Mouse (Mus musculus) layer of hippocampus, adult 2 months (tissue): ENCODE measurements at regions not wholly inside any gene's neighbourhood (a gene's known extent, or its start where the extent isn't known, plus 50 kb on each side); places are given as distances from the start of the nearest gene placed in this dataset.

Experiments used
- DNase-seq, 2 experiments: peaks; one replicate each; pipeline ENCODE4 v3.0.0; 2022; ENCODE audit warnings: low spot score in 2 of 2
- H3K27ac ChIP-seq: fragments of 200-600 bp; 2 replicates; pipeline ENCODE4 v1.8.1; 2022
- H3K4me3 ChIP-seq: fragments of 200-600 bp; 2 replicates; pipeline ENCODE4 v1.8.1; 2022; ENCODE audit warnings: mild to moderate bottlenecking
- CTCF ChIP-seq: fragments of 200-600 bp; conservative IDR thresholded peaks from 2 replicates; pipeline ENCODE4 v1.8.1; 2022; ENCODE audit warnings: antibody characterized with exemption, mild to moderate bottlenecking, moderate library complexity

- no peak for DNase-seq
- Histone ChIP-seq H3K4me3 (no peak overlapping the region), H3K27ac (no peak overlapping the region)
- TF ChIP-seq CTCF: no peak
Measured at GRCm38 (mm10) chr4:11877945-11878344, 103.1 kb downstream of the Gm10604 start.

GRCm38 (mm10) chr4:11876009-11876408 is 105.1 kb downstream of the Gm10604 start:
- Histone ChIP-seq H3K4me3 (no peak overlapping the region), H3K27ac (no peak overlapping the region)
- no peak for DNase-seq
- no peak for TF ChIP-seq CTCF

GRCm38 (mm10) chr4:11874586-11875264 is 106.3 kb downstream of the Gm10604 start:
- Histone ChIP-seq H3K4me3 (no peak overlapping the region), H3K27ac (no peak overlapping the region)
- no peak for TF ChIP-seq CTCF
- DNase-seq: no peak

GRCm38 (mm10) chr4:11872036-11872435 is 109.0 kb downstream of the Gm10604 start:
- DNase-seq: no peak
- Histone ChIP-seq H3K4me3 (no peak overlapping the region), H3K27ac (no peak overlapping the region)
- no peak for TF ChIP-seq CTCF

- Histone ChIP-seq H3K27ac (no peak overlapping the region), H3K4me3 (no peak overlapping the region)
- no peak for DNase-seq
- TF ChIP-seq CTCF: no peak
Measured at GRCm38 (mm10) chr4:11869721-11870120, 111.3 kb downstream of the Gm10604 start.

- no peak overlapping the region for H3K27ac ChIP-seq
- no peak for TF ChIP-seq CTCF
- no peak for DNase-seq
- H3K4me3 ChIP-seq: no peak overlapping the region
Measured at GRCm38 (mm10) chr4:11868565-11868964, 112.5 kb downstream of the Gm10604 start.
